Mouse (Mus musculus) heart, embryonic 15.5 days (tissue): ENCODE measurements around the gene Ada. TPM values are rescaled to one million over a fixed set of nuclear protein-coding genes. Genes with fewer than 3 reads are reported as not detected.
"Not testable (repeated sequence)": the region's sequence is repeated elsewhere in the genome, so short reads cannot be mapped to it uniquely, and the experiment has no call there.

ENCODE experiments used
- ATAC-seq: fragments of 200-750 bp; cut with Nextera tagmentation; replicated peaks from 2 replicates; pipeline ENCODE4 v1.8.0; 2017; ENCODE audit warnings: low read depth, moderate TSS enrichment; ENCODE audit not compliant: insufficient number of reproducible peaks, insufficient read depth, low FRiP score
- H3K27ac ChIP-seq: fragments of 300-500 bp; sonication (generic); 2 replicates; pipeline ENCODE4 v1.5.1; 2015; ENCODE audit warnings: mild to moderate bottlenecking, inconsistent platforms
- H3K27me3 ChIP-seq: fragments of 300-500 bp; sonication (generic); 2 replicates; pipeline ENCODE4 v1.6.1; 2015; ENCODE audit warnings: inconsistent platforms
- H3K36me3 ChIP-seq: fragments of 300-500 bp; sonication (generic); 2 replicates; pipeline ENCODE4 v1.6.1; 2015; ENCODE audit warnings: mild to moderate bottlenecking, inconsistent platforms
- H3K4me1 ChIP-seq: fragments of 300-500 bp; sonication (generic); replicated peaks from 2 replicates; pipeline ENCODE4 v1.6.1; 2015; ENCODE audit warnings: inconsistent platforms
- H3K4me2 ChIP-seq: fragments of 300-500 bp; sonication (generic); 2 replicates; pipeline ENCODE4 v1.6.1; 2015; ENCODE audit warnings: inconsistent platforms, mild to moderate bottlenecking, moderate library complexity
- H3K4me3 ChIP-seq: fragments of 300-500 bp; sonication (generic); 2 replicates; pipeline ENCODE4 v1.5.1; 2015; ENCODE audit warnings: mild to moderate bottlenecking, inconsistent platforms
- H3K9ac ChIP-seq: fragments of 300-500 bp; sonication (generic); 2 replicates; pipeline ENCODE4 v1.6.1; 2015; ENCODE audit warnings: mild to moderate bottlenecking, inconsistent platforms
- H3K9me3 ChIP-seq: fragments of 300-500 bp; sonication (generic); replicated peaks from 2 replicates; pipeline ENCODE4 v1.6.1; 2016; ENCODE audit warnings: inconsistent platforms
- WGBS: fragments of 180-500 bp; shearing (Covaris S2); methylation state at CpG from one replicate; pipeline ENCODE4 v1.1.7; 2015; ENCODE audit warnings: mixed read lengths; 5-methylcytosine and 5-hydroxymethylcytosine counted together
- polyA plus RNA-seq: library from polyadenylated mRNA; unstranded; fragments of >200 nt; fragmentation: Nextera tagmentation; extraction: Ambion mirVana; gene quantifications from 2 replicates; pipeline ENCODE4 v1.2.1, GENCODE M21; 2015

The Ada gene
- polyA plus RNA-seq, 1 experiment from 2014 or later, result 3.0 TPM

DNA sequence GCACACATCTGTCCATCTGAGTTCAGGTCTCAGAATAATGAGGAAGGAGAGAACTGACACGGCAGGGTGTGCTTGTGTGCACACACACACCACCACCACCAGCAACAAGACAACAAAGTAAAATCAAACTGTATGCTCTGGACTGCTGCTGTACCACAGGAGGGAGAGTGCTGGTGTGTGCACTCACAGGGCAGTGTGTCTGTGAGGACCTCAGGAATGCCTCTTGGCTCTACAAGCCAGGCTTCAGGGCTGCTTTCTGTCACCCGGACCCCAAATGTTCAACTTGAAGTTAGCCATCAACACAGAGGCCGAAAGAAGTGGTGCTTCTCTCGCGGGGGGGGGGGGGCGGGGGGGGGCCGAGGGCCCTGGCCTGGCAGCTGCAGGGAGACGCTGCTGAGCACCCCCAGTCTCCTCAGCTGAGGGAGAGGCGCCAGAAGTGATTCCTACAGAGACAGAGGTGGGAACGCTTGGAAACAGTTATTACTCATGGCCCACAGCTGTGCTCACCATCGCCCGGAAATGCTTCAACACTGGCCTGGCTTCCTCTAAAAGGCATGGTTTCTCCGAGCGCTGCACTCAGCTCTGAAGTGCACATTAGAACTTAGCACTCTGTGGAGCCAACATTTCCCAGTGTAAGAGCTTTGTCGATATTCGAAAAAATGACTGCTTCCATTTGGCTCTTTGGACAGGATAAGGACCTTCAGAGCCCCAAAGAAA lies 52.1 kb downstream of the Ada start:
- Histone ChIP-seq H3K27me3 (no peaks in the 10 kb centered on the region), H3K9ac (peak overlapping the region; percentile 3; the same call in 1 of the 2 replicates), H3K27ac (peak overlapping the region; percentile 88), H3K4me3 (no peak overlapping the region), H3K4me2 (peak overlapping the region; percentile 14; the same call in 1 of the 2 replicates), H3K36me3 (no peaks in the 10 kb centered on the region), H3K9me3 (no peaks in the 10 kb centered on the region), H3K4me1 (peaks cover 69% of the 10 kb centered on the region)
- WGBS, result 22% methylated on average over 15 of the region's 16 CpGs
- ATAC-seq, result peak; percentile 58

DNA sequence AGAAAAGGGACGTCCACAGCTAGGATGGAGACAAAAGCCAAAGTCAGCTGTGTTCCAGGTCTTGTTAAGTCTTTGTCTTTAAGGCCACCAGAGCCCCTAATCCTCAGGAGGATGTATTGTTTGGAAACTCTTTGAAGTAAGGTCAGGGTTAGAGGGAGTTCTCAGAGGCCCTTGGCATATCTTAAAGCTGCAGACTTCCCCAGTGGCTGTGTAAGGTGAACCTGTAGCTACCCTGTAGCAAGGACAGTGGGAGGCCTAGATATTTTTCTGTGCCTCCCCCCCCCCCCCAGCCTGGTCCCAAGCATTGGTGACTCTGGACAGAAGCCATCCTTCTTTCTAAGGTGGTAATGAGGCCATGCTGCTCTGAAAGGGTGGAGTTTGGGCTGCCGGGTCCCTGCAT lies 53.3 kb downstream of the Ada start:
- Histone ChIP-seq H3K4me3 (no peak overlapping the region), H3K4me1 (peaks cover 68% of the 10 kb centered on the region), H3K36me3 (no peaks in the 10 kb centered on the region), H3K9me3 (no peaks in the 10 kb centered on the region), H3K27me3 (no peaks in the 10 kb centered on the region), H3K27ac (peak overlapping the region; percentile 88), H3K9ac (peak overlapping the region; percentile 17; the same call in 1 of the 2 replicates), H3K4me2 (no peak overlapping the region)
- 0 out of 2 replicates have a peak, but pooled peaks have one; percentile 20 for ATAC-seq
- WGBS, result 58% methylated on average over 2 of the region's 2 CpGs

- H3K4me2 ChIP-seq, result peak overlapping the region; percentile 21
- H3K36me3 ChIP-seq, result no peaks in the 10 kb centered on the region
- no peak; the same call in 1 of the 2 replicates for ATAC-seq
- 37% methylated on average over 9 of the region's 9 CpGs for WGBS
- no peaks in the 10 kb centered on the region for H3K27me3 ChIP-seq
- no peaks in the 10 kb centered on the region for H3K9me3 ChIP-seq
- peaks cover 86% of the 10 kb centered on the region for H3K4me1 ChIP-seq
- no peak overlapping the region for H3K9ac ChIP-seq
- H3K27ac ChIP-seq, result peak overlapping the region; percentile 98
- peak overlapping the region; percentile 18 for H3K4me3 ChIP-seq
Observed at GRCm38 (mm10) chr2:163693716-163694314, 56.2 kb downstream of the Ada start.

- no peak for ATAC-seq
- peak overlapping the region; percentile 98 for H3K27ac ChIP-seq
- no peak overlapping the region for H3K4me3 ChIP-seq
- no peak overlapping the region for H3K9ac ChIP-seq
- H3K36me3 ChIP-seq, result no peaks in the 10 kb centered on the region
- 27% methylated on average over 3 of the region's 3 CpGs for WGBS
- peaks cover 84% of the 10 kb centered on the region for H3K4me1 ChIP-seq
- H3K27me3 ChIP-seq, result no peaks in the 10 kb centered on the region
- H3K9me3 ChIP-seq, result no peaks in the 10 kb centered on the region
- H3K4me2 ChIP-seq, result no peak overlapping the region
Observed at GRCm38 (mm10) chr2:163692873-163693612, 57.0 kb downstream of the Ada start.

DNA sequence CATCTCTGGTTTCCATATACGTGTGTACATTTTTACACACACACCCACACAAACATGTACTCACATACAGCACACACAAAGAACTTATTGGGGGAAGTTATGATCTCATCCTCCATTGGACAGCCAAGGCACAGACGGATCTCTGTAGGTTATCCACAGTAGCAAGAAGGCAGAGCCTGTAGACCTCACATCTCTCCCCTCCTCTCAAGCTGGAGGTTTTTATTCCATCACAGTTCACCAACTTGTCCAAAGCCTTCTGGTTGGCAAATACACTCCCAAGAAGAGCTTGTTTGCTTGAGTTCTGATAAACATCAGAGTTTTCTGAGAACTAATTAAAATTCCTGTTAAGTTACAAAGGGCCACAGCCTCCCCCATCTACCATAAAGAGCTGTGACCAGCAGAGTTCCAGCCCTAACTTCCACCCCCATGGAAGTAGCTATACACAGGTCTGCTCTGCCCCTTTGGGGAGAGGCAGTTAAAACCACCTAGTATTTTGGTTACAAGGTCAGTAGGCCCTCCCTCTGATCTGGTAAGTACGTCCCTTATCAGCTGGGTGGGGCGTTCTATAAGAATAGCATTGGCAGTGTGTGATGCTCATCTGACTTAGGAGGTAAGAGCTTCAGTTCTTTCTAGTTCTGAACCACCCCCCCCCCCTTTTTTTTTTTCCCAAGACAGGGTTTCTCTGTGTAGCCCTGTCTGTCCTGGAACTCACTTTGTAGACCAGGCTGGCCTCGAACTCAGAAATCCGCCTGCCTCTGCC lies 58.0 kb downstream of the Ada start:
- no peak overlapping the region for H3K9ac ChIP-seq
- H3K4me1 ChIP-seq, result peaks cover 82% of the 10 kb centered on the region
- H3K4me3 ChIP-seq, result no peak overlapping the region
- H3K4me2 ChIP-seq, result no peak overlapping the region
- no peaks in the 10 kb centered on the region for H3K27me3 ChIP-seq
- no peak for ATAC-seq
- no peaks in the 10 kb centered on the region for H3K9me3 ChIP-seq
- WGBS, result 69% methylated on average over 6 of the region's 6 CpGs
- peak overlapping the region; percentile 98 for H3K27ac ChIP-seq
- H3K36me3 ChIP-seq, result no peaks in the 10 kb centered on the region

DNA sequence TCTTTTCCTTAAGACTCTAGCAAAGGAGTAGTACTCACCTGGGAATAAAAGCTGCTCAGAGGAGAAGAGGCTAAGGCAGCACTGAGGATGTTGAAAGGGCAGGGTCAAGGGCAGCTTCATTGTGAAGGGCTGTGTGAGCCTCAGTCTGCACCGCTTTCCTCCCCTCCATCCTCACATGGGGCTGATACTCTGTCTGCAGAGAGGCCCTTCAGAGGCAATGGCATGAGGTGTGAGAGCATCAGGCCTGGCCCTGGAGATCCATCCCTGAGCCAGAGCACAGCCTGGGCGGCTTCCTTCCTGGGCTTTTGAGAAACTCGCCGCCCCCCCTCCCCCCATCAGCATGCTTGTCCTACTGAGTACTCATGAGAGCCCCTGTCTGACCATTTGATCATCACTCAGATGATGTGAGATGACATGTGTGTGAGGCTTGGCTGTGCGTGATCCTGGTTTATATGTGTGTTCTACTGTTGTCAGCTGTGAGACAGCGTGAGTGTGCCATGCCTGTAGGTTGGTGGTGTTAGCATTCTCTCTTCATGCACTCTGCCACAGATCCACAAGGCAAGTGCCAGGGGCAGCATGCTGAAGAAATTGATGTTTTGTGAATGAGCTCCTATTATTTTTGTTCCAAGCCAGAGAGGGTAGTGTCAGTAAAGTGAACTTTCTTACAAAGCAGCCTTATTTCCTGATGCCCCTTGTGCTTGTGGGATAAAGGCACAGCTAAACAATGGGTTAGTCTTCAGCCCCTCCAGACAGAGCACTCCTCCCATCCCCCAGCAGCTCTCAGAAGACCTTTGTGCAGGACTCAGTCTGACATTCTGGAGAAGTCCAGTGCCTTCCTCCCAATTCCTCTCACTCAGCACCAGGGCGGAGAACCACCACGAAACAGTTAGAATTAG lies 59.4 kb downstream of the Ada start:
- Histone ChIP-seq H3K36me3 (no peaks in the 10 kb centered on the region), H3K4me3 (no peak overlapping the region), H3K27ac (peak overlapping the region; percentile 98), H3K9ac (no peak overlapping the region), H3K27me3 (no peaks in the 10 kb centered on the region), H3K9me3 (no peaks in the 10 kb centered on the region), H3K4me1 (peaks cover 86% of the 10 kb centered on the region), H3K4me2 (no peak overlapping the region)
- 62% methylated on average over 8 of the region's 8 CpGs for WGBS
- no peak for ATAC-seq

DNA sequence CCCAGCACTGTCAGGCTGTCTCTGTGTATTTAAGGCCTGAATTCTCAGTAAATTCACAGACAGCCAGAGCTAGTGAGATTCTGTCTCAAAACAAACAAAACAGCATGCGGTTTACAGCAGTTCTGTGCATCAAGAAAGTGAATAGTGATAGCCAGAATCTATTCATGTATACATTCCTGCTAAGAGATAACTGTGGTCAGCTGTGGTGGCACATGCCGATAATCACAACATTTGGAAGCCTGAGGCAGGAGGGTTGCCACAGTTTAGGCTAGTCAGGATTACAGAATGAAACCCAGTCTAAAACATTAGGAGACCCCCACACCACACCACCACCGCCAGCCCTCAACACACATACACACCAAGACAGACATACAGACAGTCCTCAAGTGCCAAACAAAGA lies 60.3 kb downstream of the Ada start:
- ATAC-seq, result no peak
- Histone ChIP-seq H3K9ac (no peak overlapping the region), H3K27ac (peak overlapping the region; percentile 98), H3K4me2 (no peak overlapping the region), H3K27me3 (no peaks in the 10 kb centered on the region), H3K36me3 (no peaks in the 10 kb centered on the region), H3K4me3 (no peak overlapping the region), H3K4me1 (peaks cover 89% of the 10 kb centered on the region), H3K9me3 (no peaks in the 10 kb centered on the region)
- WGBS, result 58% methylated on average over 3 of the region's 3 CpGs

- Histone ChIP-seq H3K27ac (peak overlapping the region; percentile 98), H3K4me1 (peaks cover 80% of the 10 kb centered on the region)
- WGBS, result 19% methylated on average over 1 of the region's 1 CpGs
- H3K9ac ChIP-seq, H3K4me3 ChIP-seq, H3K4me2 ChIP-seq, H3K36me3 ChIP-seq, H3K9me3 ChIP-seq, H3K27me3 ChIP-seq: not testable (repeated sequence)
- 0 out of 2 replicates have a peak, but pooled peaks have one; percentile 8 for ATAC-seq
Observed at GRCm38 (mm10) chr2:163688377-163688776, 61.7 kb downstream of the Ada start.

DNA sequence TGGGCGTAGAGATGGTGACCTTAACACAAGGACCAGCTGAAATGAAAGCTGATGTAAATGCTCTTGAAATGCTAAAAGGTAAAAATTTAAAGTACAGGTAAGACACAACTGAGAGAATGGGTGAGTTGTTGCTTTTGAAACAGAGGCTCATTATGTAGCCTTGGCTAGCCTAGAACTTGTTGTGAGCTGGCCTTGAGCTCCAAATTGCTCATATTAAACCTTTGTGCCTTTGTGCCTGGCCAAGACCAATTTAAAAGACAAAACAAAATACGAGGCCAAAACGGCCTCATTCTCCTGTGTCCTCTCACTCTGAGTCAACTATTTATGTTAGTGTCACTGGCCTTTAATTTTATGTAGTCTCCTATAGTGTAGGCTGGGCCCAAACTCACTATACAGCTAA lies 63.2 kb downstream of the Ada start:
- Histone ChIP-seq H3K4me2 (no peak overlapping the region), H3K4me3 (no peak overlapping the region), H3K4me1 (peaks cover 76% of the 10 kb centered on the region), H3K9me3 (no peaks in the 10 kb centered on the region), H3K9ac (no peak overlapping the region), H3K27me3 (no peaks in the 10 kb centered on the region), H3K36me3 (no peaks in the 10 kb centered on the region), H3K27ac (peak overlapping the region; percentile 98)
- ATAC-seq, result no peak
- 74% methylated on average over 3 of the region's 3 CpGs for whole genome bisulfite sequencing

GRCm38 (mm10) chr2:163686233-163686632 lies 63.8 kb downstream of the Ada start:
- Histone ChIP-seq H3K27me3 (no peaks in the 10 kb centered on the region), H3K9ac (peak overlapping the region; percentile 30; the same call in 1 of the 2 replicates), H3K9me3 (no peaks in the 10 kb centered on the region), H3K36me3 (no peaks in the 10 kb centered on the region), H3K4me2 (peak overlapping the region; percentile 46), H3K4me1 (peaks cover 74% of the 10 kb centered on the region), H3K4me3 (no peak overlapping the region), H3K27ac (peak overlapping the region; percentile 98)
- 40% methylated on average over 5 of the region's 5 CpGs for WGBS
- peak; percentile 12; the same call in 1 of the 2 replicates for ATAC-seq
